Mouse (Mus musculus): ENCODE measurements around the gene Tmtc4. TPM values are rescaled to one million over a fixed set of nuclear protein-coding genes. Genes with fewer than 3 reads are reported as not detected.
A peak's percentile ranks its signal among the peaks of the same experiment; 100 is the strongest.

The Tmtc4 gene
- polyA plus RNA-seq, 1 experiment = 4.0 TPM

- no peak overlapping the region for H3K27ac ChIP-seq (ENCODE audit: insufficient read depth, low read length)
- no peak for DNase-seq (ENCODE audit: low read depth in 1 of 2, low spot score in 2 of 2)
- H3K36me3 ChIP-seq (ENCODE audit: control insufficient read depth, insufficient read depth, low read length) = no peaks in the 10 kb centered on the region
- peaks cover 2% of the 10 kb centered on the region; the same call in 1 of the 2 replicates for H3K4me1 ChIP-seq (ENCODE audit: control insufficient read depth, insufficient read depth, insufficient read length)
- WGBS = 94% methylated on average over 1 of the region's 1 CpGs
- no peak for TF ChIP-seq CTCF (IDR thresholded peaks at IDR 0.05; ENCODE audit: extremely low read depth, insufficient read depth, insufficient read length, insufficient replicate concordance)
- TF ChIP-seq POLR2A (IDR thresholded peaks at IDR 0.05; ENCODE audit: low read depth, low read length) = no peak
- H3K4me3 ChIP-seq (ENCODE audit: extremely low read depth, insufficient read depth, insufficient read length) = no peak overlapping the region
- H3K27me3 ChIP-seq (ENCODE audit: control insufficient read depth, insufficient read depth, low read length) = no peaks in the 10 kb centered on the region
These were observed 31.3 kb downstream of the Tmtc4 start for GRCm38 (mm10) chr14:122952556-122952955.

- no peaks in the 10 kb centered on the region for H3K27me3 ChIP-seq (ENCODE audit: control insufficient read depth, insufficient read depth, low read length)
- no peaks in the 10 kb centered on the region for H3K36me3 ChIP-seq (ENCODE audit: control insufficient read depth, insufficient read depth, low read length)
- H3K4me1 ChIP-seq (ENCODE audit: control insufficient read depth, insufficient read depth, insufficient read length) = peaks cover 2% of the 10 kb centered on the region; the same call in 1 of the 2 replicates
- TF ChIP-seq POLR2A (IDR thresholded peaks at IDR 0.05; ENCODE audit: low read depth, low read length) (no peak), CTCF (IDR thresholded peaks at IDR 0.05; ENCODE audit: extremely low read depth, insufficient read depth, insufficient read length, insufficient replicate concordance) (no peak)
- peak; percentile 5 to 19 for DNase-seq (ENCODE audit: low read depth in 1 of 2, low spot score in 2 of 2)
- 53% methylated on average over 6 of the region's 6 CpGs for WGBS
- H3K4me3 ChIP-seq (ENCODE audit: extremely low read depth, insufficient read depth, insufficient read length) = no peak overlapping the region
- H3K27ac ChIP-seq (ENCODE audit: insufficient read depth, low read length) = no peak overlapping the region
These were observed 32.0 kb downstream of the Tmtc4 start for GRCm38 (mm10) chr14:122951676-122952445.

- Histone ChIP-seq H3K4me3 (ENCODE audit: extremely low read depth, insufficient read depth, insufficient read length) (no peak overlapping the region), H3K4me1 (ENCODE audit: control insufficient read depth, insufficient read depth, insufficient read length) (peaks cover 2% of the 10 kb centered on the region; the same call in 1 of the 2 replicates), H3K27me3 (ENCODE audit: control insufficient read depth, insufficient read depth, low read length) (no peaks in the 10 kb centered on the region), H3K27ac (ENCODE audit: insufficient read depth, low read length) (no peak overlapping the region), H3K36me3 (ENCODE audit: control insufficient read depth, insufficient read depth, low read length) (no peaks in the 10 kb centered on the region)
- TF ChIP-seq POLR2A (IDR thresholded peaks at IDR 0.05; ENCODE audit: low read depth, low read length) (no peak), CTCF (IDR thresholded peaks at IDR 0.05; ENCODE audit: extremely low read depth, insufficient read depth, insufficient read length, insufficient replicate concordance) (no peak)
- DNase-seq (ENCODE audit: low read depth in 1 of 2, low spot score in 2 of 2) = no peak
- 93% methylated on average over 1 of the region's 1 CpGs for WGBS
These were observed 32.9 kb downstream of the Tmtc4 start for GRCm38 (mm10) chr14:122950915-122951314.

GRCm38 (mm10) chr14:122943475-122943853, 40.4 kb downstream of the Tmtc4 start:
- H3K4me1 ChIP-seq (ENCODE audit: control insufficient read depth, insufficient read depth, insufficient read length) = no peaks in the 10 kb centered on the region
- peaks cover 1% of the 10 kb centered on the region; the same call in 1 of the 2 replicates for H3K36me3 ChIP-seq (ENCODE audit: control insufficient read depth, insufficient read depth, low read length)
- H3K27ac ChIP-seq (ENCODE audit: insufficient read depth, low read length) = no peak overlapping the region
- no peak overlapping the region for H3K4me3 ChIP-seq (ENCODE audit: extremely low read depth, insufficient read depth, insufficient read length)
- no peak for DNase-seq (ENCODE audit: low read depth in 1 of 2, low spot score in 2 of 2)
- TF ChIP-seq CTCF (IDR thresholded peaks at IDR 0.05; ENCODE audit: extremely low read depth, insufficient read depth, insufficient read length, insufficient replicate concordance) (no peak), POLR2A (IDR thresholded peaks at IDR 0.05; ENCODE audit: low read depth, low read length) (no peak)
- WGBS = 94% methylated on average over 3 of the region's 3 CpGs
- no peaks in the 10 kb centered on the region for H3K27me3 ChIP-seq (ENCODE audit: control insufficient read depth, insufficient read depth, low read length)

GRCm38 (mm10) chr14:122942757-122943474, 40.9 kb downstream of the Tmtc4 start:
- Histone ChIP-seq H3K4me1 (ENCODE audit: control insufficient read depth, insufficient read depth, insufficient read length) (no peaks in the 10 kb centered on the region), H3K27me3 (ENCODE audit: control insufficient read depth, insufficient read depth, low read length) (no peaks in the 10 kb centered on the region), H3K4me3 (ENCODE audit: extremely low read depth, insufficient read depth, insufficient read length) (no peak overlapping the region), H3K27ac (ENCODE audit: insufficient read depth, low read length) (no peak overlapping the region), H3K36me3 (ENCODE audit: control insufficient read depth, insufficient read depth, low read length) (peaks cover 1% of the 10 kb centered on the region; the same call in 1 of the 2 replicates)
- 94% methylated on average over 4 of the region's 4 CpGs for WGBS
- TF ChIP-seq CTCF (IDR thresholded peaks at IDR 0.05; ENCODE audit: extremely low read depth, insufficient read depth, insufficient read length, insufficient replicate concordance) (no peak), POLR2A (IDR thresholded peaks at IDR 0.05; ENCODE audit: low read depth, low read length) (no peak)
- no peak for DNase-seq (ENCODE audit: low read depth in 1 of 2, low spot score in 2 of 2)

GRCm38 (mm10) chr14:122936460-122936859, 47.4 kb downstream of the Tmtc4 start:
- Histone ChIP-seq H3K27ac (ENCODE audit: insufficient read depth, low read length) (no peak overlapping the region), H3K27me3 (ENCODE audit: control insufficient read depth, insufficient read depth, low read length) (no peaks in the 10 kb centered on the region), H3K4me3 (ENCODE audit: extremely low read depth, insufficient read depth, insufficient read length) (no peak overlapping the region), H3K4me1 (ENCODE audit: control insufficient read depth, insufficient read depth, insufficient read length) (no peaks in the 10 kb centered on the region), H3K36me3 (ENCODE audit: control insufficient read depth, insufficient read depth, low read length) (0 out of 2 replicates have a peak, but pooled peaks cover 2% of the 10 kb centered on the region)
- DNase-seq (ENCODE audit: low read depth in 1 of 2, low spot score in 2 of 2) = no peak
- TF ChIP-seq CTCF (IDR thresholded peaks at IDR 0.05; ENCODE audit: extremely low read depth, insufficient read depth, insufficient read length, insufficient replicate concordance) = no peak
- TF ChIP-seq POLR2A (IDR thresholded peaks at IDR 0.05; ENCODE audit: low read depth, low read length) = no peak
- WGBS = 91% methylated on average over 1 of the region's 1 CpGs
